Mouse (Mus musculus): ENCODE results near the gene Gm11639. TPM values are rescaled to one million over a fixed set of nuclear protein-coding genes. Genes with fewer than 3 reads are reported as not detected.

The Gm11639 gene
- total RNA-seq (2022): under 1 TPM; 0.03 TPM

GRCm38 (mm10) chr11:104685548-104685947 is at the start of gene Gm11639:
TSS of gene Gm11639 (plus strand) at chr11:104685707.
- DNase-seq: no peak

- DNase-seq: no peak
Measured at GRCm38 (mm10) chr11:104637010-104637409, 48.5 kb upstream of the Gm11639 start.

GRCm38 (mm10) chr11:104638006-104638405 is 47.5 kb upstream of the Gm11639 start:
- DNase-seq: no peak

GRCm38 (mm10) chr11:104638906-104639305 is 46.6 kb upstream of the Gm11639 start:
- no peak for DNase-seq

GRCm38 (mm10) chr11:104639634-104640033 is 45.9 kb upstream of the Gm11639 start:
- no peak for DNase-seq

- DNase-seq: no peak
Measured at GRCm38 (mm10) chr11:104640894-104641293, 44.6 kb upstream of the Gm11639 start.

GRCm38 (mm10) chr11:104643236-104643635 is 42.3 kb upstream of the Gm11639 start:
- DNase-seq: no peak

- no peak for DNase-seq
Measured at GRCm38 (mm10) chr11:104645402-104645801, 40.1 kb upstream of the Gm11639 start.

GRCm38 (mm10) chr11:104646173-104646572 is 39.3 kb upstream of the Gm11639 start:
- no peak for DNase-seq

GRCm38 (mm10) chr11:104646611-104647010 is 38.9 kb upstream of the Gm11639 start:
- DNase-seq: no peak

GRCm38 (mm10) chr11:104647188-104647867 is 38.2 kb upstream of the Gm11639 start:
- no peak for DNase-seq

GRCm38 (mm10) chr11:104648571-104648970 is 36.9 kb upstream of the Gm11639 start:
- DNase-seq: no peak

GRCm38 (mm10) chr11:104660599-104660998 is 24.9 kb upstream of the Gm11639 start:
- no peak for DNase-seq

GRCm38 (mm10) chr11:104661106-104661505 is 24.4 kb upstream of the Gm11639 start:
- no peak for DNase-seq

- no peak for DNase-seq
Measured at GRCm38 (mm10) chr11:104661531-104662205, 23.8 kb upstream of the Gm11639 start.

- DNase-seq: no peak
Measured at GRCm38 (mm10) chr11:104662573-104662972, 22.9 kb upstream of the Gm11639 start.

GRCm38 (mm10) chr11:104663241-104663877 is 22.1 kb upstream of the Gm11639 start:
- DNase-seq: no peak

GRCm38 (mm10) chr11:104663878-104664261 is 21.6 kb upstream of the Gm11639 start:
- DNase-seq: no peak

GRCm38 (mm10) chr11:104664441-104664840 is 21.1 kb upstream of the Gm11639 start:
- DNase-seq: no peak

GRCm38 (mm10) chr11:104667399-104667798 is 18.1 kb upstream of the Gm11639 start:
- DNase-seq: no peak

- no peak for DNase-seq
Measured at GRCm38 (mm10) chr11:104673412-104673811, 12.1 kb upstream of the Gm11639 start.

- DNase-seq: no peak
Measured at GRCm38 (mm10) chr11:104674768-104675167, 10.7 kb upstream of the Gm11639 start.

- DNase-seq: no peak
Measured at GRCm38 (mm10) chr11:104693235-104693634, 7.7 kb downstream of the Gm11639 start.

GRCm38 (mm10) chr11:104704097-104704496 is 18.6 kb downstream of the Gm11639 start:
- no peak for DNase-seq

Measured in adrenal gland, adult 8-10 months (tissue).